Mouse (Mus musculus): ENCODE data around the gene 6030408B16Rik.
A peak's percentile ranks its signal among the peaks of the same experiment; 100 is the strongest.

The 6030408B16Rik gene

GRCm38 (mm10) chr15:101267053-101268032 is 25.7 kb upstream of the 6030408B16Rik start:
- no peak for DNase-seq (ENCODE audit: low spot score in 2 of 2)

- DNase-seq (ENCODE audit: low spot score in 2 of 2): no peak
Measured at GRCm38 (mm10) chr15:101270101-101270820, 22.8 kb upstream of the 6030408B16Rik start.

- no peak for DNase-seq (ENCODE audit: low spot score in 2 of 2)
Measured at GRCm38 (mm10) chr15:101271107-101271506, 21.9 kb upstream of the 6030408B16Rik start.

- DNase-seq (ENCODE audit: low spot score in 2 of 2): no peak
Measured at GRCm38 (mm10) chr15:101271513-101271912, 21.5 kb upstream of the 6030408B16Rik start.

GRCm38 (mm10) chr15:101274380-101274779 is 18.6 kb upstream of the 6030408B16Rik start:
- DNase-seq (ENCODE audit: low spot score in 2 of 2): no peak

- DNase-seq (ENCODE audit: low spot score in 2 of 2): peak in 1 of 2 experiments; percentile 68
Measured at GRCm38 (mm10) chr15:101277351-101277899, 15.6 kb upstream of the 6030408B16Rik start.

- no peak for DNase-seq (ENCODE audit: low spot score in 2 of 2)
Measured at GRCm38 (mm10) chr15:101278589-101278988, 14.4 kb upstream of the 6030408B16Rik start.

- no peak for DNase-seq (ENCODE audit: low spot score in 2 of 2)
Measured at GRCm38 (mm10) chr15:101279430-101279999, 13.5 kb upstream of the 6030408B16Rik start.

- DNase-seq (ENCODE audit: low spot score in 2 of 2): no peak
Measured at GRCm38 (mm10) chr15:101282471-101282870, 10.5 kb upstream of the 6030408B16Rik start.

GRCm38 (mm10) chr15:101283183-101283910 is 9.7 kb upstream of the 6030408B16Rik start:
- peak in 1 of 2 experiments; percentile 80 for DNase-seq (ENCODE audit: low spot score in 2 of 2)

GRCm38 (mm10) chr15:101283911-101284750 is 8.9 kb upstream of the 6030408B16Rik start, which contains the start of gene Atg101:
Atg101 (plus strand) TSS chr15:101284272.
- DNase-seq (ENCODE audit: low spot score in 2 of 2): peak; percentile 80 to 90

- no peak for DNase-seq (ENCODE audit: low spot score in 2 of 2)
Measured at GRCm38 (mm10) chr15:101286129-101286770, 6.8 kb upstream of the 6030408B16Rik start.

GRCm38 (mm10) chr15:101287361-101287760 is 5.7 kb upstream of the 6030408B16Rik start:
- no peak for DNase-seq (ENCODE audit: low spot score in 2 of 2)

- no peak for DNase-seq (ENCODE audit: low spot score in 2 of 2)
Measured at GRCm38 (mm10) chr15:101290354-101290753, 2.7 kb upstream of the 6030408B16Rik start.

GRCm38 (mm10) chr15:101292012-101292411 is 1.0 kb upstream of the 6030408B16Rik start:
- no peak for DNase-seq (ENCODE audit: low spot score in 2 of 2)

GRCm38 (mm10) chr15:101294028-101294894 is 1.2 kb downstream of the 6030408B16Rik start:
- no peak for DNase-seq (ENCODE audit: low spot score in 2 of 2)

- no peak for DNase-seq (ENCODE audit: low spot score in 2 of 2)
Measured at GRCm38 (mm10) chr15:101295106-101295505, 2.1 kb downstream of the 6030408B16Rik start.

- DNase-seq (ENCODE audit: low spot score in 2 of 2): no peak
Measured at GRCm38 (mm10) chr15:101295616-101296015, 2.6 kb downstream of the 6030408B16Rik start.

GRCm38 (mm10) chr15:101296091-101296490 is 3.1 kb downstream of the 6030408B16Rik start:
- DNase-seq (ENCODE audit: low spot score in 2 of 2): no peak
